Mouse (Mus musculus): ENCODE measurements at regions not wholly inside any gene's neighbourhood (a gene's known extent, or its start where the extent isn't known, plus 50 kb on each side); places are given as distances from the start of the nearest gene placed in this dataset.

GRCm38 (mm10) chr13:75651941-75652340 is 54.6 kb upstream of the Ell2 start:
- no peak for DNase-seq (ENCODE audit: low spot score in 2 of 2)

- no peak for DNase-seq (ENCODE audit: low spot score in 2 of 2)
Measured at GRCm38 (mm10) chr13:75652966-75653365, 53.6 kb upstream of the Ell2 start.

Measured in heart, adult 9 months (tissue).